Mouse (Mus musculus) heart, embryonic 12.5 days (tissue): ENCODE data around the gene Tnni3k. TPM values are rescaled to one million over a fixed set of nuclear protein-coding genes. Genes with fewer than 3 reads are reported as not detected.

Experiments
- ATAC-seq: fragments of 200-750 bp; cut with Nextera tagmentation; 2 replicates; pipeline ENCODE4 v1.8.0; 2017; ENCODE audit warnings: moderate TSS enrichment, moderate library complexity; ENCODE audit not compliant: insufficient number of reproducible peaks, low FRiP score
- H3K27ac ChIP-seq: fragments of 300-500 bp; sonication (generic); 2 replicates; pipeline ENCODE4 v1.5.1; 2016; ENCODE audit warnings: mild to moderate bottlenecking, moderate library complexity; ENCODE audit not compliant: poor library complexity, severe bottlenecking
- H3K27me3 ChIP-seq: fragments of 300-500 bp; sonication (generic); replicated peaks from 2 replicates; pipeline ENCODE4 v1.6.1; 2016; ENCODE audit warnings: mild to moderate bottlenecking, moderate library complexity
- H3K36me3 ChIP-seq: fragments of 300-500 bp; sonication (generic); 2 replicates; pipeline ENCODE4 v1.6.1; 2016; ENCODE audit warnings: mild to moderate bottlenecking, moderate library complexity
- H3K4me1 ChIP-seq: fragments of 300-500 bp; sonication (generic); replicated peaks from 2 replicates; pipeline ENCODE4 v1.6.1; 2016; ENCODE audit warnings: mild to moderate bottlenecking
- H3K4me2 ChIP-seq: fragments of 300-500 bp; sonication (generic); 2 replicates; pipeline ENCODE4 v1.6.1; 2016; ENCODE audit warnings: mild to moderate bottlenecking, moderate library complexity
- H3K4me3 ChIP-seq: fragments of 300-500 bp; sonication (generic); 2 replicates; pipeline ENCODE4 v1.5.1; 2016; ENCODE audit warnings: mild to moderate bottlenecking
- H3K9ac ChIP-seq: fragments of 300-500 bp; sonication (generic); 2 replicates; pipeline ENCODE4 v1.6.1; 2016; ENCODE audit warnings: mild to moderate bottlenecking, moderate library complexity
- H3K9me3 ChIP-seq: fragments of 300-500 bp; sonication (generic); replicated peaks from 2 replicates; pipeline ENCODE4 v1.6.1; 2016; ENCODE audit warnings: mild to moderate bottlenecking, moderate library complexity
- WGBS: fragments of 180-500 bp; shearing (Covaris S2); methylation state at CpG from one replicate; pipeline ENCODE4 v1.1.7; 2016; 5-methylcytosine and 5-hydroxymethylcytosine counted together
- polyA plus RNA-seq: library from polyadenylated mRNA; unstranded; fragments of >200 nt; fragmentation: Nextera tagmentation; extraction: Ambion mirVana; gene quantifications from 2 replicates; pipeline ENCODE4 v1.2.1, GENCODE M21; 2016

Gene Tnni3k
- polyA plus RNA-seq, 1 experiment from 2014 or later = 43.5 TPM

DNA sequence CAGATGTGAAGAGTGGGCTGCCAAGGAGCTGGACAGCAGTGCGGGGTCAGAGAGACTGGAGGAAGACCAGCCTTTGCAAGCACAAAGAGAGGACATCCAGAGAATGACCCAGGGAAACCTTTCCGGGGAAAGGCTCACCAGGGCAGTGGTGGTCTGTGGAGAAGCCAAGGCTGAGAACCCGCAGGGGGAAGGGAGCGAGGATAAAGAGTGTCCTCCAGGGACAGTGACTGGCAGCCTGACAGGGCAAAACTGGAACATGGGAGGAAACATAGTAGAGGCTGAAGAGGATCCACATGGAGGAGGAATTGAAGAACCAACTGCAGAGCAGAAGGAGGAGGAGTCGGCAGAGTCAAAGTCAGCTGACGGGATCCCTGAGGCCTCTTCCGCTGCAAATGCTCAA, 291.1 kb downstream of the Tnni3k start:
- 77% methylated on average over 7 of the region's 7 CpGs for WGBS
- Histone ChIP-seq H3K27ac (no peak overlapping the region), H3K4me1 (no peaks in the 10 kb centered on the region), H3K9me3 (peaks cover 4% of the 10 kb centered on the region; the same call in 1 of the 2 replicates), H3K4me3 (no peak overlapping the region), H3K36me3 (no peaks in the 10 kb centered on the region), H3K9ac (no peak overlapping the region), H3K27me3 (no peaks in the 10 kb centered on the region; the same call in 1 of the 2 replicates), H3K4me2 (no peak overlapping the region)
- ATAC-seq = no peak

DNA sequence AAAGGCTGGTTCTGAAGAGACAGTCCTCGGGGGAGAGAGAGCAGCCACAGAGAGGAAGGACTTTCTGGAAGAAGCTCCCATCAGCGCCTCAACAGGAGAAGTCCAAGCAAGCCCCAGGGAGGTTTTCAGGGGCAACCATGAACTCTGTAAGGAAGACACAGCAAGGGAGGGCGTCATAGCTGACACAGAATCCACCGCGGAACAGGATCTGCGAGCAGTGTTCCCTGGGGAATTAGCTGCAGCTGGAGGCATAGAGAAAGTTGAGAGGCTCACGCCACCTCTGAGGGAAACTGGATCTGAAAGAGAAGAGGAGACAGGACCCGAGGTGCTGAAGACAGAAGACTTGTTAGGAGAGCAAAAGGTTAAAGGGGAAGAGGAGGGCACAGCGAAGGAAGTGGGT, 291.8 kb downstream of the Tnni3k start:
- ATAC-seq = no peak
- H3K4me2 ChIP-seq = no peak overlapping the region
- no peaks in the 10 kb centered on the region; the same call in 1 of the 2 replicates for H3K27me3 ChIP-seq
- no peak overlapping the region for H3K27ac ChIP-seq
- peaks cover 4% of the 10 kb centered on the region; the same call in 1 of the 2 replicates for H3K9me3 ChIP-seq
- H3K9ac ChIP-seq = no peak overlapping the region
- H3K36me3 ChIP-seq = no peaks in the 10 kb centered on the region
- H3K4me3 ChIP-seq = no peak overlapping the region
- H3K4me1 ChIP-seq = no peaks in the 10 kb centered on the region
- 55% methylated on average over 9 of the region's 9 CpGs for WGBS

- H3K9ac ChIP-seq = no peak overlapping the region
- no peaks in the 10 kb centered on the region for H3K36me3 ChIP-seq
- no peak for ATAC-seq
- H3K4me2 ChIP-seq = no peak overlapping the region
- no peaks in the 10 kb centered on the region for H3K4me1 ChIP-seq
- H3K9me3 ChIP-seq = peaks cover 4% of the 10 kb centered on the region; the same call in 1 of the 2 replicates
- WGBS = 73% methylated on average over 3 of the region's 3 CpGs
- no peak overlapping the region for H3K4me3 ChIP-seq
- H3K27ac ChIP-seq = no peak overlapping the region
- H3K27me3 ChIP-seq = no peaks in the 10 kb centered on the region; the same call in 1 of the 2 replicates
Measured at GRCm38 (mm10) chr3:154761108-154761507, 294.1 kb downstream of the Tnni3k start.

- ATAC-seq = no peak
- no peak overlapping the region for H3K9ac ChIP-seq
- no peak overlapping the region for H3K4me2 ChIP-seq
- H3K4me1 ChIP-seq = no peaks in the 10 kb centered on the region
- peaks cover 4% of the 10 kb centered on the region; the same call in 1 of the 2 replicates for H3K9me3 ChIP-seq
- 66% methylated on average over 3 of the region's 3 CpGs for WGBS
- H3K4me3 ChIP-seq = no peak overlapping the region
- no peaks in the 10 kb centered on the region for H3K36me3 ChIP-seq
- H3K27ac ChIP-seq = no peak overlapping the region
- no peaks in the 10 kb centered on the region; the same call in 1 of the 2 replicates for H3K27me3 ChIP-seq
Measured at GRCm38 (mm10) chr3:154758089-154758488, 297.1 kb downstream of the Tnni3k start.

DNA sequence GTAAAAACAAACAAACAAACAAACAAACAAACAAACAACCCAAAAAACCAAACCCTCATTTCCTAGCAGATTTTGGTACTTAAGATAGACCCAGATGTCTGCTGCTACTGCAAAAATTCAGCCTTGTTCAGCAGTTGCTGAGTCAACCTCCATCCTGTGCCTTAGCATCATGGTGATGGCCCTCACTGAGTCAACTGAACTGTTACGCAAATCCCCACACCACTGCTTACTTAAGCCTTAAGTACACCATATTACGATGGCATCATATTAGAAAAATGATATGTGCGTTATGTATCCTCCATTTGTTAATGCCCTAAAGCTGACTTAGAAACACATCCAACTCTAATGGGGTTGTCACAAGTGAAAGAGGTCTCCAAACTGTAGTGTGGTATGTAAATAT, 300.0 kb downstream of the Tnni3k start:
- Histone ChIP-seq H3K9ac (no peak overlapping the region), H3K27me3 (no peaks in the 10 kb centered on the region), H3K9me3 (no peaks in the 10 kb centered on the region), H3K4me3 (no peak overlapping the region), H3K36me3 (no peaks in the 10 kb centered on the region), H3K4me2 (no peak overlapping the region), H3K4me1 (no peaks in the 10 kb centered on the region), H3K27ac (no peak overlapping the region)
- no peak for ATAC-seq
- WGBS = 84% methylated on average over 3 of the region's 3 CpGs

- H3K4me2 ChIP-seq = no peak overlapping the region
- ATAC-seq = no peak
Measured at GRCm38 (mm10) chr3:154754505-154754904, 300.7 kb downstream of the Tnni3k start.

DNA sequence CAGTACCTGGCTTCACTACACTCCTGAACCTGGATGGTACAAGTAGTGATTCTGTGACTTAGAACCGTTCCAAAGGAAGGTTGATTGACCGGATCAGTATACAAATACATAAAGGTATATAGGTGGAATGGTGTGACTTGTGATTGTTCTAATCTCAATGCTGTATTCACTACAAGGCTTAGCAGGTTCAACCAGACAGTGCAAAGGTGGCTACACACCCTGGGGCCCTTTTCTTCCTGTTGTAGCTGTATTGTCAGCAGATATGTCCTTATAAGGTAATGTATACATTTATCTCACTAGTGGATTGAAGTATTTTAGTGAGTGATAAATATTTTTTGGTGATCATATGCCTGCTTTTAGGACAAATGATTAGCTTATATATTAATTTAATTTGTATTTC, 310.9 kb downstream of the Tnni3k start:
- no peaks in the 10 kb centered on the region for H3K4me1 ChIP-seq
- no peaks in the 10 kb centered on the region for H3K27me3 ChIP-seq
- H3K9ac ChIP-seq = no peak overlapping the region
- WGBS = 79% methylated on average over 2 of the region's 2 CpGs
- no peak overlapping the region for H3K4me3 ChIP-seq
- no peaks in the 10 kb centered on the region for H3K36me3 ChIP-seq
- no peaks in the 10 kb centered on the region for H3K9me3 ChIP-seq
- ATAC-seq = no peak
- H3K27ac ChIP-seq = no peak overlapping the region
- H3K4me2 ChIP-seq = no peak overlapping the region

More at GRCm38 (mm10) chr3:154754505-154754904, 300.7 kb downstream of the Tnni3k start:
- H3K9me3 ChIP-seq = no peaks in the 10 kb centered on the region
- H3K9ac ChIP-seq = no peak overlapping the region
- H3K27ac ChIP-seq = no peak overlapping the region
- H3K27me3 ChIP-seq = no peaks in the 10 kb centered on the region
- 34% methylated on average over 3 of the region's 3 CpGs for WGBS
- H3K4me3 ChIP-seq = no peak overlapping the region
- H3K4me1 ChIP-seq = no peaks in the 10 kb centered on the region
- no peaks in the 10 kb centered on the region for H3K36me3 ChIP-seq

GRCm38 (mm10) chr3:154742927-154743326, 312.3 kb downstream of the Tnni3k start:
- H3K27ac ChIP-seq = no peak overlapping the region
- no peak overlapping the region for H3K4me3 ChIP-seq
- H3K9me3 ChIP-seq = no peaks in the 10 kb centered on the region
- ATAC-seq = no peak
- no peaks in the 10 kb centered on the region for H3K36me3 ChIP-seq
- H3K27me3 ChIP-seq = no peaks in the 10 kb centered on the region
- 78% methylated on average over 5 of the region's 5 CpGs for WGBS
- H3K9ac ChIP-seq = no peak overlapping the region
- no peak overlapping the region for H3K4me2 ChIP-seq
- H3K4me1 ChIP-seq = no peaks in the 10 kb centered on the region

- no peaks in the 10 kb centered on the region for H3K36me3 ChIP-seq
- no peaks in the 10 kb centered on the region for H3K9me3 ChIP-seq
- H3K4me3 ChIP-seq = no peak overlapping the region
- no peak overlapping the region for H3K27ac ChIP-seq
- WGBS = 74% methylated on average over 5 of the region's 5 CpGs
- H3K27me3 ChIP-seq = no peaks in the 10 kb centered on the region
- H3K4me1 ChIP-seq = no peaks in the 10 kb centered on the region
- H3K9ac ChIP-seq = no peak overlapping the region
- ATAC-seq = no peak
- no peak overlapping the region for H3K4me2 ChIP-seq
Measured at GRCm38 (mm10) chr3:154741496-154741895, 313.7 kb downstream of the Tnni3k start.

Other genes with a start within 250 kb of the Tnni3k start
- 14.7 and 16.2 TPM in 2 replicates for gene Fpgt, start 38.0 kb upstream of the Tnni3k start, polyA plus RNA-seq
- gene Lrriq3, start 38.0 kb upstream of the Tnni3k start, polyA plus RNA-seq = 0.72 and 0.95 TPM in 2 replicates